Mouse (Mus musculus) B cell, adult 2 months (primary cell): Measurements from ENCODE around the gene Asxl1.

ENCODE experiments used
- DNase-seq, 2 experiments: peaks; one replicate each; pipeline ENCODE4 v3.0.0; 2022

The Asxl1 gene

GRCm38 (mm10) chr2:153345454-153346220 lies at the start of gene Asxl1:
Gene Asxl1 (plus strand): TSS chr2:153345829.
- DNase-seq = peak; percentile 90 to 92

DNA sequence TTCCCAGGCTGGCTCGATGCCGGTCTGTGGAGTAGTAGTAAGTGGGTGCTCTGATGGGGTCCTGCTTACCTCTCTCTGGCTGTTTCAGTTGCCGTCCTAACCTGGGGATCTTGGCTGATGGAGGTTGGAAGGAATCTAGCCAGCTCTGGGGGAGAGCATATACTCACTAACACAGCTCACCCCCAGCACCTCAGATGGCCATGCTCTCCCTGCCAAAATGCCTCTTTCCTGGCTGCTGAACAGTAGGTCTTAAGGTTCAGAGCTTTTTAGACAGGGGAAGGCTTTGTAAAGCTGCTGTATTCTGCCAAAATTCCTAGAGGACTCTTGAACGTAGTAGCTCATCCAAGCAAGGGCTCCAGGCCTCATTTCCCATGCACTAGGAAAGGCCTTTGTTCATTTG lies 47.9 kb upstream of the Asxl1 start:
- DNase-seq = no peak

DNA sequence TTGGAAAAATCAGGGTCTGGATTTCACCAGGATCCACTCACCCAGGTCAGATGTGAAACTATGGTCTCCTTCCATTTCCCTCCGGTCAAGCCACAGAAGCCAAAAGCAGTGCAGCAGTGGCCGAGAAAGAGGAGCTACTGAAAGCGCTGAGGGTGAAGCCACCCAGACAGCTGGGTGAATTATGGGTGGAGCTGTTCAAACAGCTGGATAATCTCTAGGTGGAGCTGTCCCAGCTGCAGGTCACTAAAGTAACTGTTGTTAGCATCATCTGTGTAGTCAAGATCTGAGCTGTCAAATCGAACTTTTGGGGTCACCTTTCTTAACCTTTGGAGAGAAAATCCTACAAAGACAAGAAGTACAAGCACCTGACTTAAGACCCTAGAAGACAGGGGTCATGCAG lies 47.2 kb upstream of the Asxl1 start:
- no peak for DNase-seq

GRCm38 (mm10) chr2:153298863-153299262 lies 46.8 kb upstream of the Asxl1 start:
- DNase-seq = peak in 1 of 2 experiments; percentile 18

DNA sequence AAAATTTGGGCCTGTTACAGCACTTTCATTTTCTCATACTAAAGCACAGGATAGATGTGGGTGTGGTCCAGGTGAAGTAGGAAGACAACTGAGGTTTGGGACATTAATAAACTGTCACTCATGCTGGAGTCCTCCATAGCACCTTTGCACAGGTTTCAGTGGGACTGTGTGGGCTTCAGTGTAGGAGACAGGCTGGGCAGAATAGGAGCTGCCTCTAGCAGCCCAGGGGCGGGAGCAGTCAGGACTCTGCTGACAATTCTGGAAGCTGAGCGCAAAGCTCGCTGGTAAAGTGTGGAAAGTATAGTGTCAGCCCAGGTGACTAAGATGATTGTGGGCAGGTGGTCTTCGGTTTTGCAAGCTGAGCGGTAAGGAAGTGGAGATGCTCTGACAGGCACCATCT lies 44.5 kb upstream of the Asxl1 start:
- DNase-seq = no peak

- no peak for DNase-seq
Measured at GRCm38 (mm10) chr2:153305240-153305639, 40.4 kb upstream of the Asxl1 start.

GRCm38 (mm10) chr2:153308586-153308985 lies 37.0 kb upstream of the Asxl1 start:
- no peak for DNase-seq

GRCm38 (mm10) chr2:153309106-153309505 lies 36.5 kb upstream of the Asxl1 start:
- no peak for DNase-seq

- DNase-seq = no peak
Measured at GRCm38 (mm10) chr2:153310228-153310627, 35.4 kb upstream of the Asxl1 start.

- no peak for DNase-seq
Measured at GRCm38 (mm10) chr2:153312884-153313283, 32.7 kb upstream of the Asxl1 start.

DNA sequence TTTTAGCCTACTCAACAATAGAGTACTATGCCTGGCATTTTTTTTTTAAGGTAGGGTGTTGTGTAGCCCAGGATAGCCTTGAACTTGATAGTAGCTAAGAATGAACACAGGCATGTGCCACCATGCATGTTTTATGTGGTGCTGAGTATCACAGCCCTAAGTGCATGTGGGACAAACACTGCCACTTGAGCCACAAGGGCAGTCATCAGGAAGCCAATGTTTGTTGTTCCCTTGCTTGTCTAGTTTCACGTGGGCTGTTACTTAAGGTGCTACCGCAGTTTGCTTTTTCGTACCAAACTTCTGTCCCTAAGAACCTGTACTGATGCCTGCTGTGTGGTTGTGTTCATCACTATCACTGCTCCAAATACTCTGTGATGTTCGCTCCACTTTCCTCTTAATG lies 27.2 kb upstream of the Asxl1 start:
- no peak for DNase-seq

- DNase-seq = no peak
Measured at GRCm38 (mm10) chr2:153319036-153319643, 26.5 kb upstream of the Asxl1 start.

DNA sequence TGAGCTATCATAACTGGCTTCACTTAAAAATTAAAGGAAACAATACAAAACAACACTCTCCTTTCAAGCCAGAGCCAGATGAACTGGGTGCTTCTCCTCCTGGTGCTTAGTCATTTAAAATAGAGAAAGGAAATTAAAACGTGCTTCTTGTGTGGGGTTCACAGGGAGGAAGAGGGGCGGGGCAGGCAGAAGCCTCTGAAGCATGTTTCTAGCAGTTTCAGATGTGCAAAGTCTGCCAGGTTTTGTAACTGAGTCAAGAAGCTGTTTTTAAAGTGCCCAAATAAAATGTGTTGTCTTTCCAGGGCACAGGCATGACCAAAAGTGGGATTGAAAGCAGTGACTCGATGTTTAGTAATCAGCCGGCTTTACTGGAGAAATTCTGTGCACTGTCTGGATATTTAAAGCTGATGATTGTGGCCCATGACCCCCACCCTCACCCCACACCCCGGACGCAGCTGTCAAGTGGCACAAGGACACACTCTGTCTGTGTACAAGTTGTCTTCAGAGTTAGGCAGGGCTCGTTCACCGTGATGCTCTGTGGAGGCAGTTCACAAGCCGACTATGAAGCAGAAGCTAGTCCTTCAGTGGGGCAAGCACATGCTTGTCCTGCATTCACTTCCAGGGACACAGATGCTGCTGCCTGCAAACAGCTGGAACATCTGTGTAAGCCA lies 19.8 kb upstream of the Asxl1 start:
- DNase-seq = no peak

DNA sequence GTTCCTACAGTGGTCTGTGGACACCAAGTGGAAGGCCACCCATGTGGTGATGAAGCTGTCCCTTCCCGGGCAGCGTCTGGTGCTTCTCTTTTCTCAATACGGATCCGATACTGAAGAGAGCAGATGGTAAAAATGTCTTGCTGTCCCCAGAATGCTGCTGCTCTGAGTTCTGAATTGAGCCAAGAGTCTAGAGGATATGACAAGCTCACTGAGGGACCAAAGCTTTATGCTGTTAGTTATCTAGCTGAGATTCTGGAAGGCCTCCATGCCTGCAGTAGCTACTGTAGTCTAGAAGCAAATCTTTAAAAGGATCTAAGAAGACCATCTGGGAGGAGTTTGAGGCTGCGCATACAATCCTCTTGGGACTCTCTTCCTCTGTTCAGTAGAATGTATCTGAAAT lies 13.4 kb upstream of the Asxl1 start:
- DNase-seq = no peak

DNA sequence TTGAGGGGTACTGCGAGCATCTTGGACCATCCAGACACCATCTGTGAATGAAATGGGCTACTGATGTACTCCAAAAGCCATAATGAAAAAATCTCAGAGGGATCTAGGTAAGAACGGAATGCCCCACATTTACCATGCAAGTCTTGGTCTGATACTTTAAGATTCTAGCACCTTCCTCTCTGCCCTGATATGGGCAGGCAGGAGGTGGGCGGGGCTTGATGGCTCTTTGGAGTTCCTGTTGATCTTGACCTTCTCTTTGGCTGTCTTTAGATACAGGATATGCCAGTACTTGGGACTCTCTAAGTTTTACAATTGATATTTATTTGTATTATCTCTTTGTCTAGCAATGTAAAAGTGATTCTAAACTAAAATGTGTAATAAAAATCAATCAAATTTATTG lies 12.6 kb upstream of the Asxl1 start:
- DNase-seq = peak; percentile 57

DNA sequence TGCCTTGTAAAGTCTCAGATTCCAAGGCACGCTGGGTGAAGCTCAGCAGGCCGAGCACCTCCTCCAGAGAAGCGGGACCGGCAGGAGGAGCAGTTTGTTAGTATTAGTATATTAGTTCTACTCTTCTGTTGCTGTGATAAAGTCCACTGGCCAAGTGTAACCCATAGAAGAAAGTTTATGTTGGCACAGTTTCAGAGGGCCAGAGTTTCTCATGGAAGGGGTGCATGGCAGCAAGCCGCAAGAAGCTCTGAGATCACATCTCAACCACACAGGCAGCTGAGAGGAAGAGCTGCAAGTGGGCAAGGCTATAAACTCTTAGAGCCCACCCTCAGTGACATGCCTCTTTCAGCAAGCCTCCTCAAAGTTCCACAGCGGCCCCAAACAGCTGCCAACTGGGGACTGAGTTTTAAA lies 11.8 kb upstream of the Asxl1 start:
- no peak for DNase-seq

DNA sequence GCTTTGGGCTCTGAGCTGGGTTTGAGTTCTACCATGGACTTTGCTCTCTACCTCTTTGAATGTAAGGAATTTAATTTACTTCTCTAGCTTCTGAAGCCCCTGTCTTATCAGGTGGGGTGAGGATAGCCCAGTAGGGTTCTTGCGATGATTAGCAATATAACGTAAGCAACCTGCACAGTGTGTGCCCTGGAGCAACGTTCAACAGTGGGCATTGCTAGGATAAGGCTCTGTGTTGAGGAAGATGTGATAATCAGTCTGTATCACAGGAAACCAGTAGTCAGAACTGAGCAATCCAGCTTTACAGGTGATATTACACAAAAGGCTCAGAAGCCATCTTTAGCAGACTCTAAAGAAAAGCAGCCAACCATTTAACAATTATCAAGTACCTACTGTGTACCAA lies 11.3 kb upstream of the Asxl1 start:
- DNase-seq = no peak

- no peak for DNase-seq
Measured at GRCm38 (mm10) chr2:153336117-153336516, 9.5 kb upstream of the Asxl1 start.

- no peak for DNase-seq
Measured at GRCm38 (mm10) chr2:153338361-153339350, 7.0 kb upstream of the Asxl1 start.

DNA sequence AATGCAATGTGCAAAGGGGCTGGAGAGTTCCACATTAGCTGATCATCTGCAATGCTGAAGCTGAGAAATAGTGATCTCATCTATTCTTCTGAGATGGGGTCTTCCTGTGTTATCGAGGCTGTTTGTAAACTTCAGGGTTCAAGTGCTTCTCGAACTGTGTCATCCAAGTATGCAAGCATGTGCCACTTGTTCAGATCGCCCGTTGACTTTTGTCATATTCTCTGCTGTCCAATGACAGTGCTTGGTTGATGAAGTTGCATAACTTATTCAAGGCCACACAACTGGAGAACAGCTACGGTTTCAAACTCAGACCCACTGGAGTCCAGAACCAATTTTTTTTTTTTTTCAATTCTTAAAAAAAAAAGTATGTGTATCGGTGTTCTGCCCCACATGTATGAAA lies 3.5 kb upstream of the Asxl1 start:
- DNase-seq = no peak

DNA sequence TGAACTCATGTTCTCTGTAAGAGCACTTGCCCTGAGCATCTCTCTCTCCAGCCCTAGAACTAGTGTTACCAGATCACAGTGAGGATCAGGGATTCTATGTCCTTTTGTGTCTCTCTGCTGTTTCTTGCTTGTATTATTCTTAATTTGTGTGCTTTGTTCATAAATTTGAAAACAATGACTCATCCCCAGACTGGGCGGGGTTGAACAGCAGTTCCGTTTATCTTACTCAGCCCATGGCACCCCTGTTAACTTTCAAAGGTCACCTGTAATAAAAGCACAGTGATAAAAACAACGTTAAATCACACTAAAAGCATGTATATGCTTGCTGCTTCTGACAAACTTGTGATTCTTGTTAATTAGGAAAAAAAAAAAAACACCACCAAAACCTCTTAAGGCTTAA lies 3.0 kb upstream of the Asxl1 start:
- DNase-seq = no peak

- no peak for DNase-seq
Measured at GRCm38 (mm10) chr2:153343191-153343590, 2.4 kb upstream of the Asxl1 start.

GRCm38 (mm10) chr2:153345071-153345453 lies 567 bp upstream of the Asxl1 start:
- DNase-seq = no peak
